Mouse (Mus musculus) ES-Bruce4 (cell line): ENCODE results near the gene Cd2bp2.

ENCODE experiments used
- CTCF ChIP-seq: IDR thresholded peaks from one replicate; pipeline ENCODE4 v1.8.1; 2011; ENCODE audit warnings: low read depth, low read length
- EP300 ChIP-seq: IDR thresholded peaks from 2 replicates; pipeline ENCODE4 v1.6.1; 2011; ENCODE audit warnings: low read depth, low read length; ENCODE audit not compliant: insufficient read depth
- POLR2A ChIP-seq: IDR thresholded peaks from one replicate; pipeline ENCODE4 v1.8.1; 2011; ENCODE audit warnings: low read length; ENCODE audit not compliant: insufficient read depth

DNA sequence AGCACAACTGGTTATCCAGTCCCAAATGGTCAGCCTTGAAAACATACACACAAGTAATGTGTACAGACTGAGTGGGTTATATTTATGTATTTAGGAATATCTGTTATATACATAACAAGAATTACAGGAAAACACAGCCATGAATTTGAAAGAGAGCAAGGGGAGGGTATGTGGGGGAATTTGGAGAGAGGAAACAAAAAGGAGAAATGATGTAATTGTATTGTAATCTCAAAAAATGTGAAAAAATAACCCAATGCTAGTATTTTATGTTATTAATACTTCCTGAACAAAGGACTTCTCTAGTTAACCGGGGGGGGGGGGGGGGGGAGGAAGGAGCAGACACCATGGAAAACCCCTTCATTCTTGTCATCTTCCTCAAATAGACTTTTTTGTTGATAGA is 11.1 kb downstream of the Cd2bp2 start:
- TF ChIP-seq CTCF (no peak), POLR2A (no peak), EP300 (no peak)
